Mouse (Mus musculus) testis, adult 2 months (tissue): ENCODE measurements around the gene Adgrl2.

Source experiments
- CTCF ChIP-seq: fragments of 200-500 bp; IDR thresholded peaks from 2 replicates; pipeline ENCODE4 v1.5.1; 2012; ENCODE audit warnings: low read depth, mild to moderate bottlenecking, inconsistent platforms, low read length, moderate library complexity; ENCODE audit not compliant: control insufficient read depth, insufficient read depth, insufficient replicate concordance
- POLR2A ChIP-seq: fragments of 200-500 bp; IDR thresholded peaks from 2 replicates; pipeline ENCODE4 v1.6.1; 2012; ENCODE audit warnings: low read depth, mild to moderate bottlenecking, inconsistent platforms, low read length, moderate library complexity; ENCODE audit not compliant: control insufficient read depth

- TF ChIP-seq CTCF (no peak), POLR2A (no peak)
These were observed 701 bp upstream of the Adgrl2 start for GRCm38 (mm10) chr3:148991056-148991455.
